Mouse (Mus musculus) C2C12 (cell line): ENCODE results near the gene Dcun1d5.

Experiments used
- CTCF ChIP-seq: IDR thresholded peaks from one replicate; pipeline ENCODE4 v1.5.1; 2011; ENCODE audit not compliant: control insufficient read depth, insufficient read depth, insufficient read length
- MAX ChIP-seq: IDR thresholded peaks from one replicate; pipeline ENCODE4 v1.6.1; 2011; ENCODE audit warnings: mild to moderate bottlenecking, control low read depth
- USF1 ChIP-seq: IDR thresholded peaks from one replicate; pipeline ENCODE4 v1.6.1; 2011; ENCODE audit warnings: low read depth, mild to moderate bottlenecking, control low read depth, moderate library complexity

DNA sequence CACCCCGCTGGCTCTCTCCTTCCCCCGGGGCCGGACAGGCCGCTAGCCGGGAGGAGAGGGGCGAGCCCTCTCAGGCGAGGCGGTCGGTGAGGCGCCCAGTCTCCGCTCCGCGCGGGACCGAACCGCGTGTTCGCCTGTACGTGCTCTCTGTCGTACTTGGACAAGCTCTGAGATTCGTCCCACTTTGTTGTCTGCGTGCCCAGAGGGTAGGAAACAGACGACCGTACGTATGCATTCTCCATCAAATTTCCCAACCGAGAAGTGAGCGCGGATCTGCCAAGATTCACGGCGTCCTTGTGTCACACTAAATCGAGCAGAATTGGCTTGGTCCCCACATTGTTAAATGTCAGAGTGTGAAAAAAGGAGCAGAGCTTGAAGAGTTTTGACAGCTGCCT, 574 bp downstream of the Dcun1d5 start:
- no peak for TF ChIP-seq MAX
- no peak for TF ChIP-seq USF1
- no peak for TF ChIP-seq CTCF
